Mouse (Mus musculus): ENCODE measurements around the gene 1110059E24Rik.

Gene 1110059E24Rik

GRCm38 (mm10) chr19:21583986-21584385, 68.8 kb downstream of the 1110059E24Rik start:
- in situ Hi-C loops (cut with MboI; ENCODE audit: unreplicated experiment in 2 of 2): no loop called here

DNA sequence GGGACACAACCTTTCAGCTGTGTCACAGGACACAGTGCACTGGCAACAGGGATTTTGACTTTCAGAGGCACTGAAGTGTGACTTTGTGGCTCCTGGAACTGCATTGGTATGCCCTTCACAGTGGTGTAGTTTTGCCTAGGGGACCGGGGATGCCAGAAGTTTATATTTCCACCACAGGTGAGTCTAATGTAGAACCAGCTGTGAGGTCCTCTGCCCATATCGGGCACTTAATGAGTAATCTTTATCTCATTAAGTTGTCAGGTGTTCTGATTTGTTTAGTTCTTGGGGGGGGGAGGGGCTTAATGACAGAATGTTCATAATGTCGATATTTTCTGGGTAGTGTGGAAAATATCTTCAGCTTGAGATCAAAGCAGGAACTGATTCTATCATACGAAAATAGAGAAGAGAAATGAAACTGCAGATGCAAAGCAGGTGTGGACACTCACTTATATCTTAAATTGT, 69.2 kb downstream of the 1110059E24Rik start:
- in situ Hi-C loops (cut with MboI; ENCODE audit: unreplicated experiment in 2 of 2): no loop called here

DNA sequence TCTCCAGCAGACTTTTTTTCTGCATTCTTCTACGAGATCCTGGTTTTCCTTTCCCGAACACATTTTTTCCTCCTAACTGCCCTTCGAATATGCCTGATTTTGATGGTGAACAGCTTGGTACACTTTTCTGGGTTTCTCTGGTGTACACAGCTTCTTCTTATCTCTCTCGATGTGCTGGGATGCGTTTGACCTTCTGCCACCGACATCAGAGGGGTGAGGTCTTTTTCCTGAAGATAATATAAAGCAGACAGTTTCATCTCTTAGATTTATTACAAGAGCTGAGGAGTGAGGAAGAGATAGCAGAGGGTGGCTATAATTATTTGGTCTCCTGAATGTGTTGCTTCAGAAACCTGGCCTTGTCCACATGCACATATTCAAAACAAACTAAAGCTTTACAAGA, 71.4 kb downstream of the 1110059E24Rik start:
- in situ Hi-C loops (cut with MboI; ENCODE audit: unreplicated experiment in 2 of 2): no loop called here

GRCm38 (mm10) chr19:21579896-21580295, 72.9 kb downstream of the 1110059E24Rik start:
- in situ Hi-C loops (cut with MboI; ENCODE audit: unreplicated experiment in 2 of 2): loop anchor here (5.0 to 10.0 kb wide), 3 partner anchors 72 to 725 kb away; partner anchors contain the start of genes 1110059E24Rik (in 1 of the 2) and Abhd17b (in 1 of the 2)

DNA sequence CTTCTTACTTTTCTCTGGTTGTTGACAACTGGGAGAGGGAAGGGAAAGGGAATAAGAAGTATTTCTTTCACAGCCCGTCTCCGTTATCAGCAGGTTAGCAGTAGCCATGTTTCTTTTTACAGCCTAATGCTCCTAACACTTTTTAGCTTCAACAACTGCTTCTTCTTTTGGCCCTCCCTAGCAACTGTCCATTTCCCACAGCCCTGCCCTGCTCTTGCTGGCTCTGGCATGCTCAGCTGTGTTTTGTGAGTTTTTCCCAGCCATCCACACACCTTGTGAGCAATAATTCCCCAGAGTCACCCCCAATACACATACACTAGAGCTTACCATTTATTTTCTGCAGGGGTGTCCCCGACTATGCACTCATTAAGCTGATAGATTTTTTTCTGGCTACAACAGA, 75.3 kb downstream of the 1110059E24Rik start:
- in situ Hi-C loops (cut with MboI; ENCODE audit: unreplicated experiment in 2 of 2): loop anchor here (5.0 to 10.0 kb wide), 3 partner anchors 75 to 727 kb away; partner anchors contain the start of genes 1110059E24Rik (in 1 of the 2) and Abhd17b (in 1 of the 2)

DNA sequence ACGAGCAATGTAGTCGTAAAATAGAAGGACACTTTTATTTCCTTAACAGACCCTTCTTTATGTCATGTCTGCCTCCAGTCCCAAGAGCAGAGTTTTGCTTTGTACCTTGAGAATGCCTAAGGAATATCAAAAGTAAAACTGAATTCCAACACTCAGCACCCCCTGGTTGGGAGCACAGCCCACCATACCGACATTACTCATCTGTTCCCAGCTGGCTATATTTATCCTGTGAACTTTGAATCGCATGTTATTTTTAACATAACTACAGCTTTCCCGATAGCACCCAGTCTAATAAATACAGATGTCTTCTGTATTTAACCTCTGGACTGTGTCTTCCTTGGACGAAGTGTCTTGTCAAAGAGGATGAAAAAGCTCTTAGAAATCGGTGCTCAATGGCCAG, 80.8 kb downstream of the 1110059E24Rik start:
- in situ Hi-C loops (cut with MboI; ENCODE audit: unreplicated experiment in 2 of 2): loop anchor here (5.0 to 25.0 kb wide), 5 partner anchors 80 to 1315 kb away; partner anchors contain the start of genes 1110059E24Rik (in 1 of the 2) and Abhd17b (in 1 of the 2)

DNA sequence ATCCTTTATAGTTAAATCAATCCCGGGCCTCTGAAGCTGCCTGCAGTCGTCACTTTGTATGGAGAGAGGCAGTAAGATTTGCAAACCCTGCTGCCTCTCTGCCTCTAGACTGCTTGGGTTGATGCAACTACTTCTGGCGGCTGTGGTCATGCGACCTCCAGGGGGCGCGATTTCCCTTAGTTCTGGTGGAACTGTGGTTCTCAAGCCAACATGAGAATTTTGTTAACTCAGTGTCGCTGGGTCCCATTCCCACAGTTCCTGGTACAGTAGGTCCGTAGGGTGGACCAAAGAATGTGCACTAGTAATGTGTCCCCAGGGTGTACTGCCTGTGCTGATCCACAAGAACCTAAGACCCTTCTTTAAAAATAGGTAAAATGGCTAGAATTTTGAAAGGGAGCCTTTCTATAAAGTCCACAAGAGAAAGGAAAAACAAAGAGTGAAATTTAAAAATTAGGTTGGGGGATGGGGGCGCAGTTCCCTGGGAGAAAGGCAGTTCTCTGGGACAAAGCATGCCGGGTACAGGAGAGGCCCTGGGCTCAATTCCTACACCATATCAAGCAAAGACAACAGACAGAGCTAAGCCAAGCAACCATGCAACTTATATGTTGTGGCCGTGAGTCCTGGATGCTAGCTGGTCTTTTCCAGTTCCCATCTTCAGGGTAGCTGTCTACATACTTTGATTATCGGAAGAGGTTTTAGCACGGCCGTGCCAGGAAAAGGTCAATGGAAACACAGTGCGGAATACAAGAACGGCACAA, 81.4 kb downstream of the 1110059E24Rik start:
- in situ Hi-C loops (cut with MboI; ENCODE audit: unreplicated experiment in 2 of 2): loop anchor here (5.0 to 25.0 kb wide), 5 partner anchors 81 to 1316 kb away; partner anchors contain the start of genes 1110059E24Rik (in 1 of the 2) and Abhd17b (in 1 of the 2)

GRCm38 (mm10) chr19:21570778-21571177, 82.0 kb downstream of the 1110059E24Rik start:
- in situ Hi-C loops (cut with MboI; ENCODE audit: unreplicated experiment in 2 of 2): loop anchor here (5.0 to 25.0 kb wide), 5 partner anchors 82 to 1317 kb away; partner anchors contain the start of genes 1110059E24Rik (in 1 of the 2) and Abhd17b (in 1 of the 2)

DNA sequence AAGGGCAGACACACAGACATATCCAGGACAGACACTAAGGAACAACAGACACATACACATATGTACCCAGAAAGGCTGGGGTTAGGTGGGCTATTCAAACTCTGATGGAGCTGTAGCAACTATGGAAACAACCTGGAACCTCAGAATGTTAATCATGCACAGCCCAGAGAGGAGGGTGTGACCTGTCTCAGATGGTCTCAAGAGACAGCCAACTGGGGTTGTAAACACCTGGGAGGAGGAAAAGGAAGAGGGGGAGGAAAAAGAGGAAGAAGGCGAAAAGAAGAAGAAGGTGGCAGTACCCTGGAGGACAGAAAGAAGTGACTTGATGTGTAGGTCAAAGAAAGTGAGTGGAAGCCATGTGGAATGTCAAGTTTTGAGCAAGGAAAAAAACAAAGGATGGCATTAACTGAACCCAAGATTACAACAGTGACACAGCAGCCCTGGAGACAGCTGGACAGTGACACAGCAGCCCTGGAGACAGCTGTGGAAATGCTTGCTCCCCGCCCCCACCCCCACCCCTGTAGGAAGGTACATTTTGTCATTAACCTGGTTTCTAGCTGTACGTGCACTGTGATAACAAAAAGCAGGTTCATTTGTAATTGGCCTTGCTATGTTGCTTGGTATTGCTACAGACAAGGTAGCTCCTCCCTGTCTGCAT, 84.1 kb downstream of the 1110059E24Rik start:
- in situ Hi-C loops (cut with MboI; ENCODE audit: unreplicated experiment in 2 of 2): loop anchor here (5.0 to 25.0 kb wide), 5 partner anchors 294 to 1319 kb away; partner anchors contain the start of gene Zfand5 (in 1 of the 2)

DNA sequence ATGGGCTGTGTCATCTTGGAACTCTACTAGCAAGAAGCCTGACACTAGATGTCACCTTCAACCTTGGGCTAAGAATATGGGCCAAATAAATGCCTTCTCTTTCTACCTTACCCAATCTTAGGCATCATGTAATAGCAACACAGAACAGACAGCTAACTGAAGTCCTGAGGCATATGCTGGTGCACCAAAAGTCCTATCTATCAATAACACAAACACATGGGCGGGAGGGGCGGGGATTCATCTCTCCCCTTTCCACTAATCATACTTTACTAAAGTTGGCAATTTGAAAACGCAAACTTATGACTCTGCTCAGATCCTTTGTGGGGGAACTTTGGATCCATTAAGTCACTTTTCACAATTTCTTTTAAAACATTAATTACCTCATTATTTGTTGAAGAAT, 84.8 kb downstream of the 1110059E24Rik start:
- in situ Hi-C loops (cut with MboI; ENCODE audit: unreplicated experiment in 2 of 2): loop anchor here (5.0 to 25.0 kb wide), 5 partner anchors 293 to 1319 kb away; partner anchors contain the start of gene Zfand5 (in 1 of the 2)

- in situ Hi-C loops (cut with MboI; ENCODE audit: unreplicated experiment in 2 of 2): loop anchor here (5.0 to 25.0 kb wide), 5 partner anchors 292 to 1321 kb away; partner anchors contain the start of gene Zfand5 (in 1 of the 2)
Observed at GRCm38 (mm10) chr19:21566484-21566883, 86.3 kb downstream of the 1110059E24Rik start.

DNA sequence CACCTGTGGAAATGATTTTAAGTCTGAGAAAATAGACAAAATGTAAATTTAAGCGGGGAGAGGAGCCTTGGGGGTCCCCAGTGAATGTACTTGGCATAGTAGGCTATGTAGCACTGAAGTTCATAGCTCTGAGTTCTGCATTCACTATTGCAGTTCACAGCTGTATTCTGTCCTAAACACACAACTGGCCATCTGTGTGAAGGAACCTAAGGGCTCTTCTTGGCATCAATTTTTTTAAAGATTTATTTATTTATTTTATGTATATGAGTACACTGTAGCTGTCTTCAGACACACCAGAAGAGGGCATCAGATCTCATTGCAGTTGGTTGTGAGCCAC, 88.3 kb downstream of the 1110059E24Rik start:
- in situ Hi-C loops (cut with MboI; ENCODE audit: unreplicated experiment in 2 of 2): loop anchor here (5.0 to 25.0 kb wide), 9 partner anchors 192 to 1323 kb away; partner anchors contain the start of gene Zfand5 (in 1 of the 2)

DNA sequence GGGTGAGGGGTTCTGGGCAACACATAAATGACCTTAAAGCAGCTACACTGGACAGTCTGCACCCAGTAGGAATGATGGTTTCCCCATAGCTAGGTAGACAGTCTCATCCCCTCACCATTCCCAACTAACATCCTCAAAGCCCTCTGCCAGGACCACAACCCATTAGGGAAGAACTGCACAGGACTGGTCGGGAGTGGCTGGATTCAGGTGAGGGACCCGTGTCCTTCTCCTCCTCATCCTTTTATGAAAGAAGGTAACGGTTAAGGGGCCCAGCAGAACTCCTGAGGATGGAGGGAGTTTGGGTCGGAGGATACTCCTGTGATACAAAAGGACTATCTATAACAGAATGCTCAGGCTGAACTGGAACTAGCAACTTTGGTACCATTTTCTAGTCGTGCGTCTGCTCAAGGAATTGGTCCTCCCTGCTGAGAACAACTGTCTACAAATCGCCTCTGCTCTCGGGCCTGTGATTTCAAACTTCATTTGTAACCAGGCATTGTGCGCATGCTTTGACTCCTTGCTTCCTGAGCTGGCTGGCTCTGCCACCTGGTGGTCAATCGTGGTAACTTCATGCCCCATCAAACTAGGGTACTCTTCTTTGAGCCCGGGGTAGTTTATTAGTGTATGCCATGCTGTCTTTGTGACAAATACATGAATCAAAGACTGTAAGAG, 88.9 kb downstream of the 1110059E24Rik start:
- in situ Hi-C loops (cut with MboI; ENCODE audit: unreplicated experiment in 2 of 2): loop anchor here (5.0 to 25.0 kb wide), 9 partner anchors 192 to 1323 kb away; partner anchors contain the start of gene Zfand5 (in 1 of the 2)

GRCm38 (mm10) chr19:21562996-21563395, 89.8 kb downstream of the 1110059E24Rik start:
- in situ Hi-C loops (cut with MboI; ENCODE audit: unreplicated experiment in 2 of 2): loop anchor here (5.0 to 25.0 kb wide), 9 partner anchors 191 to 1324 kb away; partner anchors contain the start of gene Zfand5 (in 1 of the 2)

GRCm38 (mm10) chr19:21552801-21553200, 100.0 kb downstream of the 1110059E24Rik start:
- in situ Hi-C loops (cut with MboI; ENCODE audit: unreplicated experiment in 2 of 2): loop anchor here in 1 of 2 experiments (25.0 kb wide), 1 partner anchor 1334 kb away; no protein-coding TSS in a partner anchor

DNA sequence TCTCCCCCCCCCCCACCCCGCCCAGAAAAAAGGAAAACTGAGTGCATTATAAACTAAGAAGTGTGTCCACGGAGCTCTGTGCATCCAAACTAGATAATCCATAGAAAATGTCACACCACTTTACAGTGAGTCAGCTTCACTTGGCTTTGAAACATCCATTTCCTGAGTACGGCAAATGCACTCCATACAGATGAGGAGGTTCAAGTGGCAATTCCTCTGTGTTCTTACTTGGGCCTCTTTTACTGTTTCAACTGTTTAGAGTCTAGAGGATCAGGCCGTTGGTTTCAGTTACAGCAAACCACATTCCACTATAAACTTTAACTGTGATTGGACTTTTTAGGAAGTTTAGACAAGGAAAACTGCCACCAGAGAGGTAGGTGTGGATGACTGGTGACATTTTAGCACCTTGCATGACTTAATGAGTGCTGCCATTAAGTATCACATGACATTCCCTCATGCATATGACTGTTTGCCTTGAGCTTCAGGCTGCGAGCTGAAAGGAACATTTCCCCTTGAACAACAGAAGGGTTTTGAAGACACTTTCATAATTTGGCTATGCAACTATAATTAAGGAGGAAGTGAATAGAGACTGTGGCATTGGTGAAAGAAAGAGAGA, 100.7 kb downstream of the 1110059E24Rik start:
- in situ Hi-C loops (cut with MboI; ENCODE audit: unreplicated experiment in 2 of 2): loop anchor here in 1 of 2 experiments (25.0 kb wide), 1 partner anchor 1335 kb away; no protein-coding TSS in a partner anchor

- in situ Hi-C loops (cut with MboI; ENCODE audit: unreplicated experiment in 2 of 2): loop anchor here (25.0 kb wide), 2 partner anchors 737 to 1338 kb away; no protein-coding TSS in a partner anchor
Observed at GRCm38 (mm10) chr19:21549713-21550112, 103.1 kb downstream of the 1110059E24Rik start.

GRCm38 (mm10) chr19:21548947-21549346, 103.8 kb downstream of the 1110059E24Rik start:
- in situ Hi-C loops (cut with MboI; ENCODE audit: unreplicated experiment in 2 of 2): loop anchor here in 1 of 2 experiments (25.0 kb wide), 1 partner anchor 737 kb away; no protein-coding TSS in a partner anchor

GRCm38 (mm10) chr19:21537125-21537524, 115.7 kb downstream of the 1110059E24Rik start:
- in situ Hi-C loops (cut with MboI; ENCODE audit: unreplicated experiment in 2 of 2): loop anchor here in 1 of 2 experiments (25.0 kb wide), 1 partner anchor 725 kb away; no protein-coding TSS in a partner anchor
